Mouse (Mus musculus): Measurements from ENCODE around the gene Flcn.

DNA sequence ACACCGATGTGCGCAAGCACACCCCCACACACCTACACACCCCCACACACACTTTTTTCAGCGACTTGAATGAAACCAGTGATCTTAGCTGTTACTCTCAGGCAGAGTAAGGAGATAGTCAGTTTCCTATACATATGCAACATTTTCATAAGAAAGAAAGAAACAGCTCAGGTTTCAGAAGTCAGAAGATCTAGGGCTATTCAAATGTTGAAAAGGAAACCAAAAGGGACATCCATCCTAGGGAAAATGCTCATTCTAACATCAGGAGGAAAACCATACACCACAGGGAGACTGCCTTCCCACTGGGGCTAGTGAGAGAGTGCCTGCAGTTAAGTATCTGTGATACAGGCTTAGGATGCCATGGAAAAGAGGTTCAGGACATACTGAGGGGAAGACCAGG, 11.8 kb upstream of the Flcn start:
- TF ChIP-seq CTCF (IDR thresholded peaks at IDR 0.05; ENCODE audit: low read depth, low read length) (no peak), GATA1 (IDR thresholded peaks at IDR 0.05; ENCODE audit: borderline replicate concordance, low read length) (no peak)

All from G1E (cell line).